Mouse (Mus musculus) limb, embryonic 12.5 days (tissue): ENCODE data around the gene Hoxd12. TPM values are rescaled to one million over a fixed set of nuclear protein-coding genes. Genes with fewer than 3 reads are reported as not detected.
A peak's percentile ranks its signal among the peaks of the same experiment; 100 is the strongest.

Source experiments
- ATAC-seq: fragments of 200-750 bp; cut with Nextera tagmentation; 2 replicates; pipeline ENCODE4 v1.8.0; 2017; ENCODE audit warnings: low read depth, moderate TSS enrichment; ENCODE audit not compliant: insufficient number of reproducible peaks, insufficient read depth, low FRiP score, low TSS enrichment
- H3K27ac ChIP-seq: fragments of 300-500 bp; sonication (generic); 2 replicates; pipeline ENCODE4 v1.5.1; 2016; ENCODE audit warnings: mild to moderate bottlenecking, moderate library complexity
- H3K27me3 ChIP-seq: fragments of 300-500 bp; sonication (generic); 2 replicates; pipeline ENCODE4 v1.6.1; 2016; ENCODE audit warnings: mild to moderate bottlenecking, moderate library complexity
- H3K36me3 ChIP-seq: fragments of 300-500 bp; sonication (generic); 2 replicates; pipeline ENCODE4 v1.6.1; 2016; ENCODE audit warnings: mild to moderate bottlenecking, moderate library complexity
- H3K4me1 ChIP-seq: fragments of 300-500 bp; sonication (generic); replicated peaks from 2 replicates; pipeline ENCODE4 v1.6.1; 2016
- H3K4me2 ChIP-seq: fragments of 300-500 bp; sonication (generic); 2 replicates; pipeline ENCODE4 v1.6.1; 2016; ENCODE audit warnings: mild to moderate bottlenecking, moderate library complexity
- H3K4me3 ChIP-seq: fragments of 300-500 bp; sonication (generic); replicated peaks from 2 replicates; pipeline ENCODE4 v1.5.1; 2016; ENCODE audit warnings: mild to moderate bottlenecking
- H3K9ac ChIP-seq: fragments of 300-500 bp; sonication (generic); replicated peaks from 2 replicates; pipeline ENCODE4 v1.6.1; 2016; ENCODE audit warnings: mild to moderate bottlenecking, moderate library complexity
- H3K9me3 ChIP-seq: fragments of 300-500 bp; sonication (generic); 2 replicates; pipeline ENCODE4 v1.6.1; 2016; ENCODE audit warnings: mild to moderate bottlenecking, moderate library complexity
- WGBS: fragments of 180-500 bp; shearing (Covaris S2); methylation state at CpG from one replicate; pipeline ENCODE4 v1.1.7; 2016; 5-methylcytosine and 5-hydroxymethylcytosine counted together
- microRNA counts: library from miRNA; unstranded; fragments of <30 nt; microRNA quantifications from one replicate; lab custom pipeline; 2017
- microRNA-seq: library from miRNA; unstranded; fragments of <30 nt; microRNA quantifications from one replicate; pipeline ENCODE4, GENCODE M21; 2017
- polyA plus RNA-seq: library from polyadenylated mRNA; unstranded; fragments of >200 nt; fragmentation: Nextera tagmentation; extraction: Ambion mirVana; gene quantifications from 2 replicates; pipeline ENCODE4 v1.2.1, GENCODE M21; 2016

The Hoxd12 gene
- polyA plus RNA-seq, 1 experiment from 2014 or later: 130 TPM

GRCm38 (mm10) chr2:74726973-74727639, 52.3 kb downstream of the Hoxd12 start:
- Histone ChIP-seq H3K27ac (no peak overlapping the region), H3K9ac (peak overlapping the region; percentile 50; the same call in 1 of the 2 replicates)
- ATAC-seq: 0 out of 2 replicates have a peak, but pooled peaks have one; percentile 16

More at GRCm38 (mm10) chr2:74726973-74727639, 52.3 kb downstream of the Hoxd12 start:
- Histone ChIP-seq H3K36me3 (no peaks in the 10 kb centered on the region), H3K4me1 (peaks cover 33% of the 10 kb centered on the region), H3K4me2 (peak overlapping the region; percentile 86), H3K4me3 (peak overlapping the region; percentile 42), H3K27me3 (peaks cover 95% of the 10 kb centered on the region), H3K9me3 (no peaks in the 10 kb centered on the region)
- 3% methylated on average over 43 of the region's 43 CpGs for WGBS

MicroRNAs encoded within 50 kb of the gene (microRNA counts, 519-probe panel; counts per million panel counts)
- microRNA mmu-miR-10b (lab: Ali Mortazavi, UCI): 5,974 counts per million, percentile 70 among the panel's probes with 10 or more counts

Small RNA genes within 50 kb of the gene (microRNA-seq; reads per million reads assigned to microRNA genes)
- not detected for gene Gm44463
- 21,806 reads per million, percentile 97 among the genes with 10 or more reads in this experiment for gene Mir10b

Other genes starting within 250 kb of the Hoxd12 start
- gene Lnpk, start 95.6 kb upstream of the Hoxd12 start, polyA plus RNA-seq: 80.8 and 90.7 TPM in 2 replicates
- gene Evx2, start 15.5 kb upstream of the Hoxd12 start, polyA plus RNA-seq: 6.8 and 8.3 TPM in 2 replicates
- gene Hoxd13, start 6.7 kb upstream of the Hoxd12 start, polyA plus RNA-seq: 81.8 and 88.0 TPM in 2 replicates
- gene Hoxd11, start 4.5 kb downstream of the Hoxd12 start, polyA plus RNA-seq: 55.4 and 62.0 TPM in 2 replicates
- gene Hoxd10, start 16.9 kb downstream of the Hoxd12 start, polyA plus RNA-seq: 39.5 and 42.0 TPM in 2 replicates
- 17.8 and 19.2 TPM in 2 replicates for gene Hoxd9, start 22.7 kb downstream of the Hoxd12 start, polyA plus RNA-seq
- 7.5 and 7.8 TPM in 2 replicates for gene Hoxd8, start 29.6 kb downstream of the Hoxd12 start, polyA plus RNA-seq
- gene Hoxd3, start 36.9 kb downstream of the Hoxd12 start, polyA plus RNA-seq: 1.4 and 1.5 TPM in 2 replicates
- gene Hoxd4, start 36.9 kb downstream of the Hoxd12 start, polyA plus RNA-seq: 0.55 and 0.78 TPM in 2 replicates
- 0.38 and 0.51 TPM in 2 replicates for gene Gm28230, start 51.7 kb downstream of the Hoxd12 start, polyA plus RNA-seq
- gene Hoxd1, start 88.0 kb downstream of the Hoxd12 start, polyA plus RNA-seq: 0.41 and 0.43 TPM in 2 replicates
- 110 and 114 TPM in 2 replicates for gene Mtx2, start 150.8 kb downstream of the Hoxd12 start, polyA plus RNA-seq